In genomic region chr4:59199341-59199740, GRCm38 (mm10) we compare ENCODE assay signal across 8 mouse cellular contexts. TPM values are rescaled to one million over a fixed set of nuclear protein-coding genes. Genes with fewer than 3 reads are reported as not detected.
DNase-seq lines count a peak whose midpoint lies in the region; ATAC-seq and TF ChIP-seq lines count a peak whose summit lies in the region.

No protein-coding gene starts in this region.

- WGBS in cerebellum, adult 2 months = 26% methylated on average over 8 of the region's 8 CpGs
- WGBS in hindbrain, embryonic 16.5 days = 38% methylated on average over 8 of the region's 8 CpGs
- WGBS in limb, embryonic 13.5 days = 27% methylated on average over 8 of the region's 8 CpGs
- 48% methylated on average over 8 of the region's 8 CpGs for WGBS in midbrain, embryonic 13.5 days

- H3K4me3 ChIP-seq in cerebellum, adult 2 months (replicated peaks; ENCODE audit: insufficient read depth, low read depth, low read length) = no peak overlapping the region
- H3K4me3 ChIP-seq in hindbrain, embryonic 16.5 days (ENCODE audit: low read length) = no peak overlapping the region
- H3K4me3 ChIP-seq in limb, embryonic 13.5 days = no peak overlapping the region
- H3K4me3 ChIP-seq in midbrain, embryonic 13.5 days (replicated peaks) = no peak overlapping the region

- intact Hi-C loops in left cerebral cortex, postnatal 36 days (cut with DNase I) = no loop called here

- peak; percentile 48 for ATAC-seq in hindbrain, embryonic 16.5 days
- ATAC-seq in limb, embryonic 13.5 days (ENCODE audit: low FRiP score, low read depth) = peak; percentile 49
- peak; percentile 71 for ATAC-seq in midbrain, embryonic 13.5 days

- no peak for TF ChIP-seq CTCF in cerebellum, adult 2 months (IDR thresholded peaks at IDR 0.05; ENCODE audit: borderline replicate concordance, insufficient read depth, low read depth, low read length)

- no peak for TF ChIP-seq POLR2A in cerebellum, adult 2 months (IDR thresholded peaks at IDR 0.05; ENCODE audit: borderline replicate concordance, insufficient read depth, low read length)

- no peak overlapping the region for H3K4me2 ChIP-seq in hindbrain, embryonic 16.5 days (ENCODE audit: low read length)
- 0 out of 2 replicates have a peak overlapping the region, but pooled peaks have one; percentile 1 for H3K4me2 ChIP-seq in limb, embryonic 13.5 days (replicated peaks)
- no peak overlapping the region for H3K4me2 ChIP-seq in midbrain, embryonic 13.5 days (replicated peaks)

- H3K27me3 ChIP-seq in cerebellum, adult 2 months (ENCODE audit: control insufficient read depth, insufficient read depth, low read length) = no peaks in the 10 kb centered on the region
- no peaks in the 10 kb centered on the region for H3K27me3 ChIP-seq in hindbrain, embryonic 16.5 days (replicated peaks; ENCODE audit: control insufficient read depth, insufficient read depth, low read length)
- no peaks in the 10 kb centered on the region for H3K27me3 ChIP-seq in limb, embryonic 13.5 days
- no peaks in the 10 kb centered on the region for H3K27me3 ChIP-seq in midbrain, embryonic 13.5 days

- H3K9ac ChIP-seq in hindbrain, embryonic 16.5 days (ENCODE audit: low read depth, low read length) = no peak overlapping the region
- no peak overlapping the region for H3K9ac ChIP-seq in limb, embryonic 13.5 days
- H3K9ac ChIP-seq in midbrain, embryonic 13.5 days (replicated peaks) = no peak overlapping the region

- H3K4me1 ChIP-seq in cerebellum, adult 2 months (ENCODE audit: control insufficient read depth, insufficient read depth, low read length) = peaks cover 13% of the 10 kb centered on the region
- peaks cover 21% of the 10 kb centered on the region for H3K4me1 ChIP-seq in hindbrain, embryonic 16.5 days (ENCODE audit: control insufficient read depth, insufficient read depth, low read depth, low read length)
- peaks cover 59% of the 10 kb centered on the region for H3K4me1 ChIP-seq in limb, embryonic 13.5 days
- peaks cover 34% of the 10 kb centered on the region for H3K4me1 ChIP-seq in midbrain, embryonic 13.5 days (replicated peaks)

- H3K36me3 ChIP-seq in hindbrain, embryonic 16.5 days (ENCODE audit: control insufficient read depth, insufficient read depth, low read length) = no peaks in the 10 kb centered on the region
- H3K36me3 ChIP-seq in limb, embryonic 13.5 days = no peaks in the 10 kb centered on the region
- no peaks in the 10 kb centered on the region for H3K36me3 ChIP-seq in midbrain, embryonic 13.5 days

- no peaks in the 10 kb centered on the region for H3K9me3 ChIP-seq in hindbrain, embryonic 16.5 days (ENCODE audit: control insufficient read depth, low read length)
- no peaks in the 10 kb centered on the region for H3K9me3 ChIP-seq in limb, embryonic 13.5 days
- no peaks in the 10 kb centered on the region for H3K9me3 ChIP-seq in midbrain, embryonic 13.5 days

- no peak overlapping the region for H3K27ac ChIP-seq in cerebellum, adult 2 months (ENCODE audit: insufficient read depth, low read length)
- no peak overlapping the region for H3K27ac ChIP-seq in hindbrain, embryonic 16.5 days (ENCODE audit: low read depth, low read length)
- no peak overlapping the region for H3K27ac ChIP-seq in limb, embryonic 13.5 days
- no peak overlapping the region for H3K27ac ChIP-seq in midbrain, embryonic 13.5 days

- peak; percentile 24 to 31 for DNase-seq in left cerebral cortex, adult 18-20 months (ENCODE audit: low spot score in 2 of 2)
- DNase-seq in left cerebral cortex, postnatal 36 days (ENCODE audit: low spot score in 2 of 2) = no peak
- DNase-seq in cerebellum, adult 2 months = peak; percentile 40 to 52
- DNase-seq in gastrocnemius, adult 8-10 months (ENCODE audit: low spot score in 2 of 2) = peak; percentile 53 to 62
- peak; percentile 34 to 51 for DNase-seq in spleen, postnatal 14 days (ENCODE audit: low spot score in 2 of 2)

RNA-seq across cellular contexts. Expression of gene Ugcg, which starts 10.3 kb away (rescaled TPM):
- total RNA-seq in left cerebral cortex, adult 18-20 months (2021) = 10 to 100 TPM; 83.6 to 86.2 TPM
- total RNA-seq in left cerebral cortex, postnatal 36 days (2021) = 10 to 100 TPM; 88.1 to 88.4 TPM
- polyA plus RNA-seq in cerebellum, adult 2 months (2012; rRNA removed) = 61.1 and 62.0 TPM in 2 replicates
- 1 to 10 TPM; 4.6 to 5.9 (median 5.4) TPM for total RNA-seq in gastrocnemius, adult 8-10 months (2022)
- polyA plus RNA-seq in hindbrain, embryonic 16.5 days (2015; fragmentation: Nextera tagmentation; extraction: Ambion mirVana) = 14.3 and 15.8 TPM in 2 replicates
- 11.9 and 13.4 TPM in 2 replicates for polyA plus RNA-seq in limb, embryonic 13.5 days (2015; fragmentation: Nextera tagmentation; extraction: Ambion mirVana)
- polyA plus RNA-seq in midbrain, embryonic 13.5 days (2015; fragmentation: Nextera tagmentation; extraction: Ambion mirVana) = 16.4 and 18.2 TPM in 2 replicates

Comparison
In these comparisons a context has a peak if more than half of its experiments do, and no peak if none do; other contexts are left out.
1. DNase-seq: peak in left cerebral cortex, adult 18-20 months (2 of 2), cerebellum, adult 2 months (2 of 2), gastrocnemius, adult 8-10 months (2 of 2) and spleen, postnatal 14 days (2 of 2); none in left cerebral cortex, postnatal 36 days (0 of 2).
2. Peak in every context shown above with its lines, with median percentiles within 50 percentile points of each other: ATAC-seq.